Mouse (Mus musculus) cerebellum, adult 2 months (tissue): ENCODE results near the gene Dock4.

Experiments
- CTCF ChIP-seq: fragments of 200-500 bp; IDR thresholded peaks from 2 replicates; pipeline ENCODE4 v1.5.1; 2011; ENCODE audit warnings: low read depth, mild to moderate bottlenecking, control low read depth, low read length, moderate library complexity, borderline replicate concordance; ENCODE audit not compliant: insufficient read depth
- POLR2A ChIP-seq: fragments of 200-500 bp; IDR thresholded peaks from 2 replicates; pipeline ENCODE4 v1.6.1; 2011; ENCODE audit warnings: low read length, control low read depth, borderline replicate concordance; ENCODE audit not compliant: insufficient read depth

GRCm38 (mm10) chr12:40468235-40468634, 22.5 kb downstream of the Dock4 start:
- no peak for TF ChIP-seq CTCF
- no peak for TF ChIP-seq POLR2A
